Mouse (Mus musculus) brain, embryonic 14.5 days (tissue): ENCODE measurements around the gene Sdc4.

Experiments
- CTCF ChIP-seq: fragments of 200-500 bp; IDR thresholded peaks from 2 replicates; pipeline ENCODE4 v1.5.1; 2012; ENCODE audit warnings: inconsistent platforms, mild to moderate bottlenecking, moderate library complexity, borderline replicate concordance; ENCODE audit not compliant: insufficient read depth, insufficient read length; ENCODE audit errors: extremely low read depth
- POLR2A ChIP-seq: fragments of 200-500 bp; IDR thresholded peaks from 2 replicates; pipeline ENCODE4 v1.6.1; 2012; ENCODE audit warnings: mild to moderate bottlenecking, inconsistent platforms, borderline replicate concordance; ENCODE audit not compliant: poor library complexity, insufficient read depth, insufficient read length, severe bottlenecking; ENCODE audit errors: extremely low read depth

DNA sequence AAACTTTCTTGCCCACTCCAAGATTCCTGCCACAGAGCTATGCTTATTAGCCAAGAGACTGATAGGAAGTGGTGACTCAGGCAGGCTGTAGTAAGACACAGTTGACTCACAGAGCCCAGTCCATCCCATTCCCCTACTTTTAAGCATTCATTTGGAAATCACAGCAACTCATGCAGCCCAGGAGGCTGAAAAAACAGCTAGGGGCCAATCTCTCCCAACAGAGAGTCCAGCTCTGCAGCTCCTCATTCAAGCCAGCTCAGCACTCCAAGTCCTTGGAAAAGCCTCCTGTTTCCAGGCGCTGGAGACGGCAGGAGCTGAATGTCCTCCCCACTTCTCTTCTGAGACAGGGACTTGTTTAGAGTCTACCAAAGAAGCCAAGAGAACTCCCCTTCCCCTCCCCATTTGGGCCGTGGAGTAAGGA lies 4.7 kb downstream of the Sdc4 start:
- no peak for TF ChIP-seq CTCF
- no peak for TF ChIP-seq POLR2A
